Mouse (Mus musculus): ENCODE data around the gene Dnajc22. TPM values are rescaled to one million over a fixed set of nuclear protein-coding genes. Genes with fewer than 3 reads are reported as not detected.

Dnajc22 gene
- total RNA-seq, 1 experiment from 2014 or later: 13.9 TPM

GRCm38 (mm10) chr15:99115065-99115423 lies 22.1 kb downstream of the Dnajc22 start:
- no peak for DNase-seq

- DNase-seq: no peak
Measured at GRCm38 (mm10) chr15:99116539-99116938, 23.6 kb downstream of the Dnajc22 start.

GRCm38 (mm10) chr15:99120814-99121213 lies 27.8 kb downstream of the Dnajc22 start:
- DNase-seq: no peak

DNA sequence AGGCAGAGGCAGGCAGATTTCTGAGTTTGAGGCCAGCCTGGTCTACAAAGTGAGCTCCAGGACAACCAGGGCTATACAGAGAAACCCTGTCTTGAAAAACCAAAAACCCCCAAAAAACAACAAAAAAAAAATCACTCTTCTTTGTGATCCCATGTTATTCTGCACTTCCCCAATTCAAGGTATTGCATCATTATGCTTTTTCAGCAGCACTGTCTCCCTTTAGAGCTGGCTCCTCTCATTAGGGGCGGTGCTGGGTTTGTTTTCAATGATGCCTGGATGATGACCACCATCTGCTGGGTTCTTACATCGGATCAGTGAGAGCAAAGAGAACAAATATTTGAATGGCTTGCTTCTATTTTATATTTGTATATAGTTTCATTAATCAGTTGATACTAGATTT lies 29.7 kb downstream of the Dnajc22 start:
- no peak for DNase-seq

- no peak for DNase-seq
Measured at GRCm38 (mm10) chr15:99125711-99126080, 32.7 kb downstream of the Dnajc22 start, which contains the start of gene Spats2. Spats2 (plus strand) TSS chr15:99125916.

DNA sequence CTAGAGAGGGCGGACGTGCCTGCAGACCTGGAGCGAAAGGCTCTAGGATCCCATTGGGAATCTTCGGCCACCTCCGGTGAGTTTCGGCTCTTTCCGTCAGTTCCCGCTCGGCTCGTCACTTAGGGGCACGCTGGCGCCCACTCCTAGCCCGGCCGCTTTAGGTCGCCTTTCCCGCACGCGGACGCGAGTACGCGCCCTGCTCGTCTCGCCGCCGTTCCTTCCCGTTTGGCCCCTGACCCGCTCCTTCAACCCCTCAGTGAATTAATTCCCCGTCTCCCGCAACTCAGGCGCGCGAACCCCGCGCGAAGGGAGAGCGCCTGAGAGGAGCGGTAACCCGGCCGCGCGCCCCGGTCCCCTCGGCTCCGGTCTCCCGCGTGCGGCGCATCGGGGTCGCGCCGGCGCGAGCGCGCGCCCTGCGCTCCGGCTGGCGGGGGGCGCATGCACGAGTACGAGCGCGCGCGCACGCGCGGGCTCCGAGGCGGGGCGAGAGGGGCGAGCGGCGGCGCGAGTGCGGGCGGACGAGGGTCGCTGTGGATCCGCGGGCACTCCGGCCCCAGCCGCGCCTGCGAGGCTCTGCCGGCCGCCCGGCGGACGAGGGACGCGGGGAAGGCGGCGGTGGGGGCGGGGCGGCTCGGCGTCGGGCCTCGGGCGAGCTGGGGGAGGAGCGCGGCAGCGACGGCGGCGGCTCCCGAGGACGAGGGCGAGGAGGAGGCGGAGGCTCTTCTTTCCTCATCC lies 33.3 kb downstream of the Dnajc22 start:
- DNase-seq: peak; percentile 91

DNA sequence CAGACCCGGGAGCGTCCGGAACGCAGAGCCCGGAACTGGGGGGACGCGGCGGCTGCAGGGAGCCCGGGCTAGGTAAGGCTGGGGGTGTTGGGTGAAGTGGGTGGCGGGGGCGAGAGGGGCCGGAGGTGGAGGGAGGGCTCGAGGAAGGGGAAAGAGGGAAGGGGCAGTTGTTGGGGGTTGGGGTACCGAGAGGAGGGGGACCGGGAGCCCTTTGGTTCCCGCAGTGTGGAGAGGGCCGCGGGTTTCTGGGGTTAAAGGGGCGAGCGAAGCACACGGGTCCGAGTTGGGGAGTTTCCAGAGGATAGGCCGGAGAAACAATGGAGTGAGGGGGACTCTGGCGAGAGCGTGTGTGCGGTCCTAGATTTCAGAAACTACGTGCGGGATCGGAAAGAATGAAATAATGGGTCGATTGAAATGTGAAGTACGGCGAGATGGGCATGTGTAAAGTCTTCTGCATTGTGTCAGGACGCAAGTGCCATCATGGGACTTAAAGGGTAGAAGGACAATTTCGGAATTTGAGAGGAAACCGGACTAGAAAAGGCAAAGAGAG lies 33.9 kb downstream of the Dnajc22 start:
- DNase-seq: no peak

DNA sequence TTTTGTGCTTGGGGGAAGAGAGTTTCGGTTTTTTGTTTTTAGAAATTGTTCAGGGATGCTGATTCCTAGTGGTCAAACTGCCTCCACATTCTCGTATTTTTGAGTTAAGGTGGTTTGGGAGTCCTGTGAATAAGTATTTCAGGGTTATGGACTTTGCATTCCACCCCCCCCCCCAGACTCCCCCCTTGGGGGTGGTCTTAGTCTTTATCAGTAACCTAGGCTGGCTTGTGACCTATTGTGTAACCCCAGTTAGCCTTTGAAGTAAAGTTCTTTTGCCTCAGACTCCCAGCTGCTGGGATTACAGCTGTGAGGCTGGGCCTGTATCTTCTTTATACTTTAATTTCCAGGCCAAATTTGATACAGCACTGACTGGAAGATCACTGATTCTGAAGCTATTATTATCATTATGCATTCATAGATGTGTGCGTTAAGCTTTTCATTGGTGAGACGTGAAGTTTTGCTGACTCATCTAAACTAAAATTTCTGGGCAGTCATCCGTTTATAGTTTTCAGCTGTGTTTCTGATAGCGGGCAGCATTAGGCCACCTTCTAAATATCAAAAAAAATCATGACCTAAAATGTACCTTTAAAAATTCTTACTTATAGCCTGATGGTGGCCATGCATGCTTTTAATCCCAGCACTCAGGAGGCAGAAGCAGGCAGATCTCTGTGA lies 35.0 kb downstream of the Dnajc22 start:
- no peak for DNase-seq

- DNase-seq: no peak
Measured at GRCm38 (mm10) chr15:99129441-99129840, 36.5 kb downstream of the Dnajc22 start.

DNA sequence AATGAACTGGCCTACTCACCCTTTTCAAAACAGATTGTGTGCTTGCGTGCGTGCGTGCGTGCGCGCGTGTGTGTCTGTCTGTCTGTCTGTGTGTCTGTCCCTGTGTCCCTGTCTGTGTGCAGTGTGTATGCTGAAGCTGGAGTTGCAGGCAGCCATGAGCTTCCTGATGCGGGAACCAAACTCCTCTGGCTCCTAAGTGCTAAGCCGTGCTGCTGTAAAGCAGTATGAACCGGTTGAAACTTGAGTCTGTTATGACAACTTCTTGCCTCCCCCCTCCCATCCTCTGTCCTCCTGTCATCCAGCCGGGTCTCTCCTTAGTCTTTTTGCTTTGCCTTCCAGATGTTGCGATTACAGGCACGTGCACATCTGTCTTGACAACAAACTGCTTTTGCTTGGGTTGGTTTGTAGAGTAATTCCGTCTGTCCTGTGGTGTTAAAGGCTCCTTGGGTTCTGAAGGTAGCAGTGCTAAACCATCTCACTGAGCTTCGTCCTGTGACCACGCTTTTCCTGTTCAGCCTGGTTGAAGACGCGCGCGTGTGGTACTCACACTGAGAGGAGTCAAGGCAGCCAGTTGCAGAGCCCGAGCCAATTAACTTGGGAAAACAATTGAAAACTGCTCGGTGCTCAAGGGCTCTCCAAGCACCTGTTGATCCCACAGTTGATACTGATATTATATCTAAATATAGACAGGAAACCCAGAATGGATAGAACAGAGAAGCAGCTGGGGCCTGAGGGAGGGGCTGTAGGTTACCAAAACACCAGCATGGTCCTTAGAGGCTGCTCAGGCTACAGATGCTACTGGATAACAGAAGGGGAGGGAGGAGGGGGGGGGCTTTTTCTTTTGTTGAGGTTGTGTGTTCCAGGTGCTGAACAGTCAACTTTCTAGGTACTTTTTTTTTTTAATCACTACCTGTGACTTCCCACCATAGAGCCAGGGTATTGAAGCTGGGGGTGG lies 37.3 kb downstream of the Dnajc22 start:
- no peak for DNase-seq

GRCm38 (mm10) chr15:99138389-99138788 lies 45.4 kb downstream of the Dnajc22 start:
- no peak for DNase-seq

- DNase-seq: peak; percentile 70
Measured at GRCm38 (mm10) chr15:99139669-99140068, 46.7 kb downstream of the Dnajc22 start.

- no peak for DNase-seq
Measured at GRCm38 (mm10) chr15:99150516-99150915, 57.5 kb downstream of the Dnajc22 start.

DNA sequence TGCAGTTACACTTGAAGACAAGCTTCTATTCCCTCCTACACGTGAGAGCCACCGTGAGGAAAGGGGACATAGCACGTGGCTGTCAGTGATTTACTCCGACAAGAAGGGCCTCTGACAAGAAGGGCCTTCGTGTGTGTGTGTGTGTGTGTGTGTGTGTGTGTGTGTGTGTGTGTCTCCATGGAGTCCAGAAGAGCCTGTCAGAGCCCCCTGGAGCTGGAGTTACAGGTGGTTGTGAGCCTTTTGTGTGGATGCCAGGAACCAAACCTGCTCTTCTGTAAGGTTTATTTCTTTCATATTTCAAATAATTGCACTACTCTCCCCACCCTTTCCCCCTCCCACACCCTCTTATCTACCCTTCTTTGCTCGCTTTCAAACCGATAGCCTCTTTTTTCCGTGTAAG lies 58.4 kb downstream of the Dnajc22 start:
- DNase-seq: no peak

GRCm38 (mm10) chr15:99153466-99153865 lies 60.5 kb downstream of the Dnajc22 start:
- DNase-seq: no peak

Small RNA genes within 50 kb of the gene (microRNA-seq; reads per million reads assigned to microRNA genes)
- 0 reads per million in 2 experiments for gene Mir6960

Other genes with a start within 250 kb of the Dnajc22 start
- 64.0 and 66.6 TPM in 2 replicates for gene Kmt2d, start 222.0 kb upstream of the Dnajc22 start, total RNA-seq (2021)
- 3.0 and 3.6 TPM in 2 replicates for gene Rhebl1, start 198.6 kb upstream of the Dnajc22 start, total RNA-seq (2021)
- gene Dhh, start 194.6 kb upstream of the Dnajc22 start, total RNA-seq (2021): 1.9 and 3.5 TPM in 2 replicates
- gene Lmbr1l, start 174.9 kb upstream of the Dnajc22 start, total RNA-seq (2021): 21.4 and 26.3 TPM in 2 replicates
- gene Tuba1b, start 158.6 kb upstream of the Dnajc22 start, total RNA-seq (2021): 337 and 342 TPM in 2 replicates
- not detected in 2 replicates for gene Gm49450, start 139.6 kb upstream of the Dnajc22 start, total RNA-seq (2021)
- 124 and 185 TPM in 2 replicates for gene Tuba1a, start 139.5 kb upstream of the Dnajc22 start, total RNA-seq (2021)
- 200 and 223 TPM in 2 replicates for gene Tuba1c, start 63.3 kb upstream of the Dnajc22 start, total RNA-seq (2021)
- 6.5 and 25.2 TPM in 2 replicates for gene Prph, start 38.0 kb upstream of the Dnajc22 start, total RNA-seq (2021)
- 6.3 and 6.9 TPM in 2 replicates for gene Troap, start 18.6 kb upstream of the Dnajc22 start, total RNA-seq (2021)
- not detected in 2 replicates for gene C1ql4, start 5.4 kb upstream of the Dnajc22 start, total RNA-seq (2021)
- gene Spats2, start 32.7 kb downstream of the Dnajc22 start, total RNA-seq (2021): 18.5 and 19.9 TPM in 2 replicates
- 1.1 and 1.8 TPM in 2 replicates for gene Kcnh3, start 131.7 kb downstream of the Dnajc22 start, total RNA-seq (2021)
- 41.4 and 41.9 TPM in 2 replicates for gene Mcrs1, start 158.8 kb downstream of the Dnajc22 start, total RNA-seq (2021)
- 44.8 and 46.5 TPM in 2 replicates for gene Prpf40b, start 201.9 kb downstream of the Dnajc22 start, total RNA-seq (2021)
- 2.0 and 2.8 TPM in 2 replicates for gene Fam186b, start 202.7 kb downstream of the Dnajc22 start, total RNA-seq (2021)

Measured in adrenal gland, postnatal 14 days (tissue).